Mouse (Mus musculus): ENCODE data around the gene Tpr.

Gene Tpr

GRCm38 (mm10) chr1:150463068-150463467 is 70.4 kb downstream of the Tpr start:
- peak; percentile 29 for DNase-seq (ENCODE audit: low spot score)

- no peak for DNase-seq (ENCODE audit: low spot score)
Measured at GRCm38 (mm10) chr1:150463691-150464090, 71.1 kb downstream of the Tpr start.

GRCm38 (mm10) chr1:150465364-150465763 is 72.7 kb downstream of the Tpr start:
- DNase-seq (ENCODE audit: low spot score), result no peak

- DNase-seq (ENCODE audit: low spot score), result peak; percentile 23
Measured at GRCm38 (mm10) chr1:150466132-150466531, 73.5 kb downstream of the Tpr start, which contains the start of gene Prg4. Gene Prg4 (minus strand): TSS chr1:150466165.

- no peak for DNase-seq (ENCODE audit: low spot score)
Measured at GRCm38 (mm10) chr1:150469992-150470391, 77.4 kb downstream of the Tpr start.

- DNase-seq (ENCODE audit: low spot score), result no peak
Measured at GRCm38 (mm10) chr1:150472525-150472924, 79.9 kb downstream of the Tpr start.

- DNase-seq (ENCODE audit: low spot score), result peak; percentile 14
Measured at GRCm38 (mm10) chr1:150480674-150481073, 88.0 kb downstream of the Tpr start.

- DNase-seq (ENCODE audit: low spot score), result no peak
Measured at GRCm38 (mm10) chr1:150489148-150489547, 96.5 kb downstream of the Tpr start.

GRCm38 (mm10) chr1:150496626-150497302 is 104.1 kb downstream of the Tpr start:
- no peak for DNase-seq (ENCODE audit: low spot score)

GRCm38 (mm10) chr1:150497690-150498089 is 105.1 kb downstream of the Tpr start:
- peak; percentile 69 for DNase-seq (ENCODE audit: low spot score)

GRCm38 (mm10) chr1:150498177-150498576 is 105.5 kb downstream of the Tpr start:
- no peak for DNase-seq (ENCODE audit: low spot score)
